Comparison of ENCODE assay signal across 10 mouse cellular contexts in the genomic region with DNA sequence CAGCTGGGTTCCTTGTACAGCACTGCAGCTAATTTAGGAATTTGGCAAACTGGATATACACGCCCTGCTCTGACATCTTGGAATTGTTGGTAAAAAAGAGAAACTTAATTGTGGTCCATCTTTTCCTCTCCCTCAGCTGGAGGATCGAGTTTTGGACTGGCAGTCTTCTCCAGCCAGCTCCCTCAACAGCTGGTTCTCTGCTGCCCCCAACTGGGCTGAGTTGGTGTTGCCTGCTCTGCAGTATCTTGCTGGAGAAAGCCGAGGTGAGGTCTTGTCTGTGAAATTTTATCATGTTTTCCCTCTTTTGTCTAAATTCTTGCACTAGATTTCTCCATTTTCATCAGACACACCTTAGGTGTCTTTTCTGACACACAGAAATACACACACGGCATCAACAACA. TPM values are rescaled to one million over a fixed set of nuclear protein-coding genes. Genes with fewer than 3 reads are reported as not detected.
DNase-seq lines count a peak whose midpoint lies in the region; ATAC-seq and TF ChIP-seq lines count a peak whose summit lies in the region.
"Had no signal": no experiment of that assay in that cellular context is flagged by ENCODE, and none has a peak within 500 bp of the region (broad histone marks: within the 10 kb centered on the region; RNA-seq: fewer than 3 reads in every experiment).

No protein-coding gene starts in this region.

- TF ChIP-seq POLR2A in ES-Bruce4 (IDR thresholded peaks at IDR 0.05; ENCODE audit: insufficient read depth, low read length): no peak
- no peak for TF ChIP-seq POLR2A in thymus, adult 2 months (IDR thresholded peaks at IDR 0.05; ENCODE audit: control insufficient read depth, extremely low read depth, insufficient read depth, low read length, poor library complexity)

- no peak overlapping the region for H3K9ac ChIP-seq in hindbrain, embryonic 13.5 days
- no peak overlapping the region for H3K9ac ChIP-seq in ES-Bruce4 (ENCODE audit: low read depth, poor library complexity, severe bottlenecking)
- H3K9ac ChIP-seq: embryonic facial prominence, embryonic 15.5 days; midbrain, embryonic 12.5 days had no signal

- no peaks in the 10 kb centered on the region for H3K9me3 ChIP-seq in hindbrain, embryonic 10.5 days
- no peaks in the 10 kb centered on the region for H3K9me3 ChIP-seq in hindbrain, embryonic 13.5 days
- H3K9me3 ChIP-seq in ES-Bruce4 (replicated peaks; ENCODE audit: control insufficient read depth, insufficient read depth, low read length, poor library complexity, severe bottlenecking): no peaks in the 10 kb centered on the region
- H3K9me3 ChIP-seq: embryonic facial prominence, embryonic 15.5 days; midbrain, embryonic 12.5 days had no signal

- H3K4me2 ChIP-seq in hindbrain, embryonic 13.5 days: no peak overlapping the region
- H3K4me2 ChIP-seq: embryonic facial prominence, embryonic 15.5 days; midbrain, embryonic 12.5 days had no signal

- H3K27ac ChIP-seq in hindbrain, embryonic 10.5 days: no peak overlapping the region
- H3K27ac ChIP-seq in hindbrain, embryonic 13.5 days: no peak overlapping the region
- H3K27ac ChIP-seq in ES-Bruce4 (ENCODE audit: insufficient read depth, low read length): no peak overlapping the region
- H3K27ac ChIP-seq in gastrocnemius, adult 2 months: no peak overlapping the region
- no peak overlapping the region for H3K27ac ChIP-seq in thymus, adult 2 months (ENCODE audit: control insufficient read depth, insufficient read depth, low read length)
- H3K27ac ChIP-seq: embryonic facial prominence, embryonic 15.5 days; midbrain, embryonic 12.5 days had no signal

- intact Hi-C loops in gastrocnemius, adult 2 months (cut with DNase I): loop anchor here (2.0 kb wide), 1 partner anchor 250 kb away; no protein-coding TSS in a partner anchor

- no peak for ATAC-seq in hindbrain, embryonic 13.5 days (ENCODE audit: low FRiP score)
- ATAC-seq in monocyte, adult 5-6 weeks (replicated peaks; ENCODE audit: insufficient number of reproducible peaks, low FRiP score, low TSS enrichment, poor library complexity, severe bottlenecking): peak; percentile 59; the same call in 1 of the 2 replicates

- WGBS in hindbrain, embryonic 10.5 days: 63% methylated on average over 4 of the region's 4 CpGs
- 55% methylated on average over 4 of the region's 4 CpGs for WGBS in hindbrain, embryonic 13.5 days
- WGBS in thymus, adult 2 months: 65% methylated on average over 4 of the region's 4 CpGs

- peak; percentile 86 for TF ChIP-seq CTCF in ES-Bruce4 (IDR thresholded peaks at IDR 0.05; ENCODE audit: low read depth, low read length)
- TF ChIP-seq CTCF in gastrocnemius, adult 2 months (IDR thresholded peaks at IDR 0.05): peak; percentile 87
- peak; percentile 63; the same call in 1 of the 2 replicates for TF ChIP-seq CTCF in thymus, adult 2 months (IDR thresholded peaks at IDR 0.05; ENCODE audit: borderline replicate concordance, control insufficient read depth, extremely low read depth, insufficient read depth, low read length, poor library complexity)

- no peaks in the 10 kb centered on the region for H3K27me3 ChIP-seq in hindbrain, embryonic 10.5 days (ENCODE audit: insufficient read depth, poor library complexity, severe bottlenecking)
- H3K27me3 ChIP-seq in hindbrain, embryonic 13.5 days: no peaks in the 10 kb centered on the region
- H3K27me3 ChIP-seq in ES-Bruce4 (ENCODE audit: control insufficient read depth, insufficient read depth, low read length, poor library complexity, severe bottlenecking): no peaks in the 10 kb centered on the region
- no peaks in the 10 kb centered on the region for H3K27me3 ChIP-seq in thymus, adult 2 months (ENCODE audit: control insufficient read depth, insufficient read depth, low read length)
- H3K27me3 ChIP-seq: embryonic facial prominence, embryonic 15.5 days; midbrain, embryonic 12.5 days had no signal

- DNase-seq in hindbrain, embryonic 10.5 days (ENCODE audit: low spot score): peak; percentile 68
- peak; percentile 53 for DNase-seq in c-Kit-positive CD71-positive TER-119-positive erythroid progenitor cells, embryonic 14.5 days (ENCODE audit: low spot score)
- peak; percentile 78 for DNase-seq in gastrocnemius, adult 2 months
- DNase-seq in left cerebral cortex, adult 18-20 months (ENCODE audit: low spot score in 2 of 2): peak; percentile 74 to 83
- peak; percentile 73 for DNase-seq in thymus, adult 2 months

- peaks cover 100% of the 10 kb centered on the region for H3K36me3 ChIP-seq in hindbrain, embryonic 10.5 days
- peaks cover 94% of the 10 kb centered on the region for H3K36me3 ChIP-seq in hindbrain, embryonic 13.5 days
- peaks cover 64% of the 10 kb centered on the region for H3K36me3 ChIP-seq in ES-Bruce4 (ENCODE audit: control insufficient read depth, insufficient read depth, low read length, poor library complexity, severe bottlenecking)
- peaks cover 97% of the 10 kb centered on the region for H3K36me3 ChIP-seq in thymus, adult 2 months (ENCODE audit: control insufficient read depth, insufficient read depth, low read length)

- no peak for TF ChIP-seq EP300 in ES-Bruce4 (IDR thresholded peaks at IDR 0.05; ENCODE audit: insufficient read depth, low read depth, low read length)

- no peak overlapping the region for H3K4me3 ChIP-seq in hindbrain, embryonic 10.5 days
- H3K4me3 ChIP-seq in hindbrain, embryonic 13.5 days: no peak overlapping the region
- H3K4me3 ChIP-seq in ES-Bruce4 (ENCODE audit: low read depth, low read length): no peak overlapping the region
- no peak overlapping the region for H3K4me3 ChIP-seq in gastrocnemius, adult 2 months
- no peak overlapping the region for H3K4me3 ChIP-seq in thymus, adult 2 months (ENCODE audit: control insufficient read depth, insufficient read depth, low read length)
- H3K4me3 ChIP-seq: embryonic facial prominence, embryonic 15.5 days; midbrain, embryonic 12.5 days had no signal

- H3K4me1 ChIP-seq in hindbrain, embryonic 10.5 days (replicated peaks): no peaks in the 10 kb centered on the region
- H3K4me1 ChIP-seq in hindbrain, embryonic 13.5 days (replicated peaks): no peaks in the 10 kb centered on the region
- H3K4me1 ChIP-seq in ES-Bruce4 (ENCODE audit: control insufficient read depth, insufficient read depth, low read length): no peaks in the 10 kb centered on the region
- H3K4me1 ChIP-seq in thymus, adult 2 months (replicated peaks; ENCODE audit: control insufficient read depth, insufficient read depth, low read length): no peaks in the 10 kb centered on the region
- H3K4me1 ChIP-seq: embryonic facial prominence, embryonic 15.5 days; midbrain, embryonic 12.5 days had no signal

RNA-seq across cellular contexts. Expression of a gene that starts 14.4 kb away (rescaled TPM):
- 19.6 and 25.4 TPM in 2 replicates for polyA plus RNA-seq in hindbrain, embryonic 10.5 days (2016; fragmentation: Nextera tagmentation; extraction: Ambion mirVana)
- polyA plus RNA-seq in hindbrain, embryonic 13.5 days (2015; fragmentation: Nextera tagmentation; extraction: Ambion mirVana): 26.9 and 28.3 TPM in 2 replicates
- 26.3 and 26.6 TPM in 2 replicates for polyA plus RNA-seq in ES-Bruce4 (2011; ENCODE audit: insufficient read depth, insufficient read length, low read depth, missing spikeins)
- total RNA-seq in gastrocnemius, adult 2 months (2021): 10 to 100 TPM; 10.4 to 11.2 TPM
- total RNA-seq in left cerebral cortex, adult 18-20 months (2021): 10 to 100 TPM; 24.5 to 25.1 TPM
- 24.2 to 56.5 TPM (median 40.6 TPM) in 3 replicates for total RNA-seq in monocyte, adult 5-6 weeks (2017)
- 68.7 and 82.9 TPM in 2 replicates for polyA plus RNA-seq in thymus, adult 2 months (2012; rRNA removed)
